Mouse (Mus musculus) lung, adult 2 months (tissue): ENCODE results near the gene Maea.

Experiments used
- CTCF ChIP-seq: fragments of 200-500 bp; IDR thresholded peaks from 2 replicates; pipeline ENCODE4 v1.5.1; 2011; ENCODE audit warnings: mild to moderate bottlenecking, low read length, control low read depth; ENCODE audit not compliant: insufficient read depth
- POLR2A ChIP-seq: fragments of 200-500 bp; IDR thresholded peaks from 2 replicates; pipeline ENCODE4 v1.6.1; 2011; ENCODE audit warnings: low read depth, mild to moderate bottlenecking, control low read depth, low read length, borderline replicate concordance; ENCODE audit errors: extremely low read depth

- TF ChIP-seq POLR2A (no peak), CTCF (no peak)
Observed at GRCm38 (mm10) chr5:33377176-33377575, 41.9 kb downstream of the Maea start.
